Mouse (Mus musculus) urinary bladder, adult 18-20 months (tissue): ENCODE data around the gene Ccrl2.
A peak's percentile ranks its signal among the peaks of the same experiment; 100 is the strongest.

ENCODE experiments used
- DNase-seq, 2 experiments: peaks; one replicate each; pipeline ENCODE4 v3.0.0; 2022; ENCODE audit warnings: low spot score in 2 of 2, mixed read lengths in 2 of 2

Ccrl2 gene

DNA sequence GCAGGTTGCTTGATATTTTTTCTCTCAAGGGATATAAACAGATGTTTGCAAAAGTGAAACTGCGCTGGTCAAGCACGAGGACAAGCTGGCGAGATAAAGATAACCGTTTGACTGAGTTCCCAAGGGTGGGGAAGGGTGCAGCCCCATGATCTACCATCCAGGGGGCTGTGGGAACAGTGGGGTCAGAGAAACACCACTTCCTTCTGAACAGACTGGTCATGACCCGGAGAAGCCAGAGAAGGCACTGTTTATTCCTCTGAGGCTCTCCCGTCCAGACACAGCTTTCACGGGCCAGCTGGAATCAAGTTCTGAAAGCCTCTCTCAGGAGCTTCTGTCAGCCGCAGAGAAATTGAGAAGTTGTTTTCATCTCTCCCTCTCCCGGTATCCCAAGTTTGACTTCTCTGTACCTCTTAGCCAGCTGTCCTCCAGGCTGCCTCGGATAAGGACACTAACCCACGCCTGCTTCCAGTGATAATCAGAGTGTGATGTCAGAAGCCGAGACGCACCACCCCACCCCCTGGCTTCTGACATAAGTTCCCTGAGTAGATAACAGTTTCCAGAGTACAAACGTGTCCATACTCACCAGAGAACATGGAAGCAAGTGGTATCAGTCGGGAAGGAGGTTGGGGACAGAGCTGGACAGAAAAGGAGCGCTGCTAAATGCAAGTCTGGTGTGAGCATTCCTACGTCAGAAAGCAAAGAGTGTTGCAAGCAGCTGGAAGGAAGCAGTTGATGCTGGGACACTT is at the start of gene Ccrl2:
Gene Ccrl2, minus strand, starts transcription at position 722 of the 746 bp plus-strand sequence.
- DNase-seq: peak; percentile 15 to 41

- peak in 1 of 2 experiments; percentile 46 for DNase-seq
Observed at GRCm38 (mm10) chr9:111103893-111104292, 46.6 kb upstream of the Ccrl2 start.

DNA sequence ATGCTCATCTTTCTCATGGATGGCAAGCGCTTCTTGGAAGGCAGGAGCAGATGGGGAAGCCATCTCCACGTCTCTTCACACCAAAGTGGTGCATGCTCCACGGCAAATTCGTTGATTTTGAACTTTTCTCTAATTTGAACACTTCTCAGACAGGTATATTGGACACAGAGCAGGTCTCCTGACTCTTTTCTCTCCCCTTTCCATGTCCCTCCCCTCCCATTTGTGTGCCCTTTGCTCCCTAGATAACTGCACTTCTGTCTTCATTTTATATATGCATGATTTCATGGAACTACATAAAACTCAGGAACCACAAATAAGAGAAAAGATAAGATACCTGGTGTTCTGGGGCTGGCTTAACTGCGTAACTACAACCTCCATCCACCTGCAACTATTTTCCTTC is 46.0 kb upstream of the Ccrl2 start:
- DNase-seq: no peak

DNA sequence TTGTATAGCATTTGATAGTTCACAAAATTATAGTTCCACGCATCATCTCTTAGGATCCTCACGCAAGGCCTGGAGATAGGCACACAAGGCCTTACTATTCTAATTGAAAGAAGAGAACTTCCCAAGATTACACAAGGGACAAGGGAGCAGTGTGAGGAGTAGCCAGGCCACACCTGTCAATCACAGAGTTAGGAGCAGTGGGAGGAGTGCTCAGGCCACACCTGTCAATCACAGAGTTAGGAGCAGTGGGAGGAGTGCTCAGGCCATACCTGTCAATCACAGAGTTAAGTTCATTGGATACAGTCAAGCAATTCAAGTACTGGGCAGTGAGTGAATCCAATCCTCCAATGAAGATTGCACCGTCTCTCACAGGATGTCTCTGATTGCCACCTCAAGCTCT is 43.1 kb upstream of the Ccrl2 start:
- no peak for DNase-seq

- DNase-seq: no peak
Observed at GRCm38 (mm10) chr9:111097543-111097942, 40.2 kb upstream of the Ccrl2 start.

DNA sequence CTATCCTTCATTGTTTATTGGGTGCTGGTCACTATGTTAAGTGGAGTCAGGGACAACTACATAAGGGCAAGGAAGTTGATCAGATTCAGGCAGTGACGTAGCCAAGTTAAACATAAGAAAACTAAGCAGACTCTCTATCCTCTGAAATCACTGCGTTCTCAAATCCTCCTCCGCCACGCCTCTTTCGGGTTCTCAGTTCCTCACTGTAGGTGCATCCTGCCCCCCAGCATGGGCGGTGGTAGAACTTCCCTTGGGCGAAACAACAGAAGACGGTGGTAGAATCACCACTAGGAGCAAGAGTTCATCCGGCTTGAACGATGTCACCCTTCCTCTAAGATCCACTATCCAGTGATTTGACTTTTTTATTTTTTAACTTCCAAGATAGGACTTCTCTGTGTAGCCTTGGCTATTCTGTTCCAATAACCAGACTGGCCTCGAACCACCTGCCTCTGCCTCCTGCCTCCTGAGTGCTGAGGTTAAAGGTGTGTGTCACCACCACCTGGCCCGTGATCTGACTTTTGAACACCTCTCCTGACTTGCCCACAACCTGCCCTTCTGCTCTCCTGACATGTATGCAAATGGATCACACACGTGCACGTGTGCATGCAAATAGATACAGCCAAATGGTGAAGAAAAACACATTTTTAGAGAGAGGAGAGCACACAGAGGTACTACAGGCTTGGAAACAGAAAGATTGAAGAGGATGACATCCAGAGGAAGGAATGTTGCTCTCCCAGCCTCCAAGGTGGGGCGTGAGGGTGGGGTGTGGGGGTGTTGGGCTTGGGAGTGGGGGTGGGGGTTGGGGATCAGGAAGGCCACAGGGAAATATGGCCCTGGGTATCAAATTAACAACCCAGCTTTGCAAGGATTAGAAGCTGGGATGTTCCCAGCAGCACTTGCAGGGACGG is 39.4 kb upstream of the Ccrl2 start:
- no peak for DNase-seq

DNA sequence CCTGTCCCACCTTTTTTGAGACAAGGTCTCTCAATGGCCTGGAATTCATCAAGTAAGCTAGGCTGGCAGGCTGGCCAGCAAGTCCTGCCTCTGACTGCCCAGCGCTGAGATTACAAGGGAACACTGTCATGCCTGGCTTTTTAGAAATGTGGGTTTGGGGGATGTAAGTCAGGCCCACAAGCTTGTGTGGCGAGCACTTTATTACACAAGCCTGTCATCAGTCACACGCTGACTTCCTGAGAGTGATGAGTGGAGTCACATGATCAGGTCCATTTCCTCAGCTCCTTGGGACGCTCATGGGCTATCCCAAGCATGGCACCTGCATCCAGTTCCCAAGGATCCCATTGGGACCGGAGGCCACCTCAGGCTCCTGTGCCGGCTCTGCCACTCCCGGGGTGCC is 38.4 kb upstream of the Ccrl2 start:
- no peak for DNase-seq

- DNase-seq: no peak
Observed at GRCm38 (mm10) chr9:111094626-111095025, 37.3 kb upstream of the Ccrl2 start.

DNA sequence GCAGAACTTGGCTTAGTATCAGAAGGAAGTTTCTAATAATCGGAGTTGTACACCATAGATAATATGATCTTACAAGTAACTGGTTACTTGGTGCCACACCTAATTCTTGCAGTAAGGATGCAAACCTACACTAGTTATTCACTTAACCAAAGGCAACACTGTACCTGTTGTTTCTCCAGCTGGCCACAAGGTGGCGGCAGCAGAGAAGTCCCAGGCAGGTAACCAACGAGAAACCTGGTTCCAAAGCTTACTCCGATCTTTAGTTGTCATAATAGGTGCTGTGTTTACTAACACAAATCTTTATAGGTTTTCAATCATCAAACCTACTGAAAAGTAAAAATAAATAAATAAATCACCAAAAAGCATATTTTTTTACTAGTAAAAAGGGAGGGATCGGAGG is 35.8 kb upstream of the Ccrl2 start:
- DNase-seq: peak; percentile 32 to 41

GRCm38 (mm10) chr9:111092657-111093056 is 35.3 kb upstream of the Ccrl2 start:
- no peak for DNase-seq

GRCm38 (mm10) chr9:111088886-111089285 is 31.6 kb upstream of the Ccrl2 start:
- DNase-seq: no peak

GRCm38 (mm10) chr9:111087960-111088359 is 30.6 kb upstream of the Ccrl2 start:
- DNase-seq: no peak

DNA sequence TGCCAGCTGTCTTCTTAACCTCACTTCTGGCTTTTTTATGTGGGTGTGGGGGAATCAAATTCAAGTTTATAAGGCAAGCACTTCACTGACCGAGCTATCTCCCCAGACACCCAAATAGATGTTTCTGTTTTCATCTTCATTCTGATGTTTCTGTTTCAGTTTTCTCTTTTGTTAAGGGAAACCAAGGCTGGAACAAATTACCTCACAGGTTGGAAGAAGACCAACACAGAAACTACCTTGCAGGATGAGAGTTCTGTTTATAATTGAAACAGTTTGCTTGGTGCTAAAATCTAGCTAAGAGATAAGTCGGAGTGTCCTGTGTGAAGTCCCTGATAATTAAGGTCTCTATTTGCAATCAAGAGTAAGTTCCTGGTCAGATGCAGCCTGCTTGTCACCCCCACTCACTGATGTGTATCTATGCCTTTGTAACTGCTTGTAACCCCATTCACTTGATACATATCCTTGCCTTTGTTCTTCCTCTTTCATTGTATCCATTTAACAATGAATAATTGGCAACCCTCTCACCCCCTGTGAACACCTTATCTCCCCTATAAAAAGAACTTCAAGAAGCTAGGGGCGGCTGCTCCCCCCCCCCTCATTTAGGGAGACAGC is 29.8 kb upstream of the Ccrl2 start:
- DNase-seq: no peak

DNA sequence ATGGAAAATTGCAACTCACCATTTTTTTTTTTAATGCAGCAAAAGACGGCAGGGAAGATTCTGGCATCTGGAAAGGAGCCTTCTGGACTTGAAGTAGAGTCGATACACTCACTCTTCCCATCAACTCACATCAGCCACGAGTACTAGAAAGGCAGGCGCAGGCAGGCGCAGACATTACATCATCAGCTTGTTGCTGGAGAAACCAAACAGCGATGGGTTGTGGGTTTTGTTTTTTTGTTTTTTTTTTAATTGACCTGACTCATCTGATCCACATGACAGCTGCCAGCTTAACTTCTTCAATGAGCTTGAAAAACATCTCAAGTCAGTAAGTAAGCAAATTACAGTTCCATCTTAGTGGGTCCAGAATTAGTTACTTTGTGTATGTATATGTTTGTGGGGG is 28.8 kb upstream of the Ccrl2 start:
- no peak for DNase-seq

GRCm38 (mm10) chr9:111085329-111085728 is 28.0 kb upstream of the Ccrl2 start:
- no peak for DNase-seq

- DNase-seq: no peak
Observed at GRCm38 (mm10) chr9:111081765-111082164, 24.4 kb upstream of the Ccrl2 start.

- DNase-seq: no peak
Observed at GRCm38 (mm10) chr9:111080801-111081200, 23.5 kb upstream of the Ccrl2 start.

- DNase-seq: no peak
Observed at GRCm38 (mm10) chr9:111077745-111078144, 20.4 kb upstream of the Ccrl2 start.

DNA sequence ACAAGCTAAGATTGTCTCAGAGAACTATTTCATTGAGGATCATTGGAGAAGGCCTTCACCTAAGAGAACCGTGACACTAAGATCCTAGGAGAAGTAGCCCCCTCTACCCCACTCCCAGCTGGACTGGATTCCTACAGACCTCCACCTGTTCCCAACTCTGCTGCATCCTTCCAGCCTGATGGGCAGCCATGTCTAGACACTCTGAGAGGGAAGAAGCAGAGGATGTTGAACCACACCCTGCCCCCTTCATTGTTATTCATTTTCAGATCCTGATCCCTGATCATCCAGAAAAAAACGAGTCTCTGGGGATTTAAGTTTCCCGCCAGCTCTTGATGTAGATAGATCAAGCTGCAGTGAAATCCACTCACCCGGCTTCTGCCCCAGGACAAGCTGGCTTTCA is 15.7 kb upstream of the Ccrl2 start:
- no peak for DNase-seq

GRCm38 (mm10) chr9:111072175-111072574 is 14.9 kb upstream of the Ccrl2 start:
- DNase-seq: no peak

GRCm38 (mm10) chr9:111070546-111070961 is 13.2 kb upstream of the Ccrl2 start:
- DNase-seq: peak in 1 of 2 experiments; percentile 30

- no peak for DNase-seq
Observed at GRCm38 (mm10) chr9:111067052-111067451, 9.7 kb upstream of the Ccrl2 start.
